Mouse (Mus musculus) inflammation-experienced regulatory T-cells (primary cell): ENCODE data around the gene Stmn3. TPM values are rescaled to one million over a fixed set of nuclear protein-coding genes. Genes with fewer than 3 reads are reported as not detected.

Experiments used
- polyA plus RNA-seq, 2 experiments: library from polyadenylated mRNA; unstranded; fragments of 100-300 nt; shearing (Covaris generic); gene quantifications; one replicate each; pipeline ENCODE4 v1.2.1; 2017

Gene Stmn3
- under 1 TPM in 1 of 2 experiments, not detected in 1; 0.92 TPM for polyA plus RNA-seq

DNA sequence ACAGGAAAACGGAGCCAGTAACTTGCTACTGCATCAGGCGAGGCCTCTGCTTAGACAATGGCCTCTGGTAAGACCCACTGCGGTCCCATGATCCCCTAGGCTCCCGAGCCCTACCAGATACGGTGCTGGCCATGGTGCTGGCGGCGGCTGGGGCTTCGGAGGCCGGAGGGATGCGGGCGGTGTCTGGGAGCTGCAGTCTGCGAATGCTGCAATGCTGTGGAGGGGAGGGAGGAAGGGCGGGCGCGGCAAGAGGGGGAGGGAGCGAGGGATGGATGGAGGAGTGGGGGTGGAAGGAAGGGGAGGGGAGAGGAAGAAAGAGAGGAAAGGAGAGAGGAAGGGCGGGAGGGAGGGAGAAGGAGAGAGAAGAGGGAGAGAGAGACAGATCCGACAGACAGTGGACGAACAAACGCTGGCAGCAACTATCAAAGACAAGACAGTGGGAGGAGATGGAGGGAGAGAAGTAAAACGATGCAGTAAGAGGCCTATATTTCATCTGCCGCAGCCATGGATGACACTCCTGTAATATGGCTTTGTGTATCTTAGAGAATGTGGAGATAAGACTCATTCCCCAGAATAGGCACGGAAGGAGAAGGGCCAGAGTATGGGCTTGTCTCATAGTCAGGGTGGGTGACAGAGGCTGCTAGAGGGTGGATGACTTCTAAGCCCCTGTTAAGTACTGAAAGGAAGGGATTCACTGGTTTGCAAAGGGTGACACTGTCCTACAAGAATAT lies at the start of gene Stmn3:
Gene Stmn3 (minus strand): TSS at position 421 of the 731 bp plus-strand sequence.

DNA sequence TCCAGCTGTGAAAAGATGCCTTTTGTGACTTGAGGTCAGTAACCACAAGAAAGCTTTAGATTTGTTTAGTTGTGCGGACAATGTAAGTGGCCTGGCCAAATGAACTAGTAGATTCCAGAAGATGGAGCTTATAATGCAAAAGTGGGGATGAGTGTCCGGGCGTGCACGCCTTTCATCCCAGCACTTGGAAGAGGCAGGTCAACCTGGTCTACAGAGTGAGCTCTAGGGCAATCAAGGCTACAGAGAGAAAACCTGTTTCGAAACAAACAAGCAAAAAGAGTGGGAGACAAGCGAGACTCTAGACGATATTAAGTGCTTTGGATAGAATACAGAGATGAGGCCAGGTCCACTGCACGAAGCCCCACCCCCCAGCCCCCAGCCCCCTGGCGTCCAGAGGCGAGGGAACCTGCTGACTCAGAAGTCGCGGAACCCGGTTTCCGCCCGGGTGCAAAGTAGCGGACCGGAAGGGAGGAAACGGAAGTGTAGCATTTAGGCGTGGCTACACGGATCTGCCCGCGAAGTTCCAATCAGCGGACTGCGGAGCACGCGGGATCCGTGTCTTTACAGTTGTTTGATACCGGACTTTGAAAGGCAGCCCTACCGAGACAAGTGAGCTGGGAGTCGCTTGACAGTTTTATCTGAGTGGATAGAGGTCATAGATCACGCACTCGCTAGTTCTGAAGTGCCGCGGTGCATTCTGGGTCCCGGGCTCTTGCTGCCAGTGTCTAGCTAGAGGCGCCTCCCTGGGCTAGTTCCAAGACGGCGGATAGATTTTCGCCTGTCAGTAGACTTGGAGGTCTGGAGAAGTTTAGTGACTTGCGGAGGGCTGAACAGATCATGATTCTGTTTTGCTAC lies 5.2 kb upstream of the Stmn3 start, which contains the start of gene Rtel1:
Gene Rtel1 (plus strand): TSS at position 492 of the 855 bp plus-strand sequence.

DNA sequence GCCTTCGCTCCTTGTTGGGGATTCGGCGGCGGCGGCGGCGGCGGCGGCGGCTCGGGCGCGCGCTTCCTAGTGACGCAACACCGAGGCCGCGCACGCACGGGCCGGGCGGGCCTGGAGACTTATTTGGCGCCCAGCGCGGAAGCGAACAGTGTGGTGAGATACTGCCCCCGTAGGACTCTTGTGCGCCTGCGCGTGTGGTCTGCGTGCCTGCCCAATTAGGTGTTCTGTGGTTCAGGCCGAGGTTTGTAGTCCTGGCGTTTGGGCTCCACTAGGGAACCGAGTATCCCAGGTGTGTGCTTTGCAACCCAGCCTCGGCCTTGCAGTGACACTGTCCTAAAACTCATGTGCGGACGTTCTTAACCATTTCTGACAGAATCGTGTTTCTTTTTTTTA lies 26.3 kb downstream of the Stmn3 start, which contains the start of gene Gmeb2:
Gene Gmeb2 (minus strand): TSS at position 78 of the 393 bp plus-strand sequence.

Other genes starting within 250 kb of the Stmn3 start
- gene Kcnq2, start 179.2 kb downstream of the Stmn3 start, polyA plus RNA-seq, result under 1 TPM; 0.16 to 0.60 TPM
- 1 to 10 TPM in 1 of 2 experiments, under 1 TPM in 1; 0.07 to 1.2 TPM for gene Eef1a2, start 157.5 kb downstream of the Stmn3 start, polyA plus RNA-seq
- gene Ppdpf, start 127.3 kb downstream of the Stmn3 start, polyA plus RNA-seq, result 100 to 1,000 TPM; 247 to 261 TPM
- under 1 TPM; 0.19 to 0.39 TPM for gene Ptk6, start 111.7 kb downstream of the Stmn3 start, polyA plus RNA-seq
- gene Srms, start 101.3 kb downstream of the Stmn3 start, polyA plus RNA-seq, result 1 to 10 TPM in 1 of 2 experiments, not detected in 1; 1.2 TPM
- under 1 TPM in 1 of 2 experiments, not detected in 1; 0.20 TPM for gene Fndc11, start 94.5 kb downstream of the Stmn3 start, polyA plus RNA-seq
- 10 to 100 TPM; 16.2 to 18.4 TPM for gene Helz2, start 72.5 kb downstream of the Stmn3 start, polyA plus RNA-seq
- 10 to 100 TPM; 22.3 to 23.6 TPM for gene Gmeb2, start 26.5 kb downstream of the Stmn3 start, polyA plus RNA-seq
- 10 to 100 TPM; 48.9 to 77.1 TPM for gene Rtel1, start 5.2 kb upstream of the Stmn3 start, polyA plus RNA-seq
- gene Zgpat, start 50.4 kb upstream of the Stmn3 start, polyA plus RNA-seq, result 100 to 1,000 TPM in 1 of 2 experiments, 10 to 100 TPM in 1; 85.3 to 107 TPM
- gene Arfrp1, start 50.9 kb upstream of the Stmn3 start, polyA plus RNA-seq, result 100 to 1,000 TPM; 135 to 144 TPM
- 100 to 1,000 TPM; 317 TPM for gene Lime1, start 65.6 kb upstream of the Stmn3 start, polyA plus RNA-seq
- 1 to 10 TPM; 2.1 to 2.2 TPM for gene Zbtb46, start 144.9 kb upstream of the Stmn3 start, polyA plus RNA-seq
- gene Abhd16b, start 178.7 kb upstream of the Stmn3 start, polyA plus RNA-seq, result 1 to 10 TPM in 1 of 2 experiments, under 1 TPM in 1; 0.66 to 2.1 TPM
- gene Tpd52l2, start 182.6 kb upstream of the Stmn3 start, polyA plus RNA-seq, result 10 to 100 TPM; 79.6 to 96.6 TPM
- 100 to 1,000 TPM in 1 of 2 experiments, 10 to 100 TPM in 1; 94.2 to 122 TPM for gene Dnajc5, start 206.0 kb upstream of the Stmn3 start, polyA plus RNA-seq